In genomic region chr13:95999396-95999795, GRCm38 (mm10) we compare ENCODE assay signal across 21 mouse cellular contexts.
DNase-seq lines count a peak whose midpoint lies in the region; ATAC-seq and TF ChIP-seq lines count a peak whose summit lies in the region.
"Had no signal": no experiment of that assay in that cellular context is flagged by ENCODE, and none has a peak within 500 bp of the region (broad histone marks: within the 10 kb centered on the region; RNA-seq: fewer than 3 reads in every experiment).

No protein-coding gene starts in this region.

- no peak overlapping the region for H3K4me3 ChIP-seq in kidney, embryonic 15.5 days (replicated peaks)
- no peak overlapping the region for H3K4me3 ChIP-seq in limb, embryonic 13.5 days
- no peak overlapping the region for H3K4me3 ChIP-seq in forebrain, embryonic 11.5 days (ENCODE audit: low read depth, low read length)
- no peak overlapping the region for H3K4me3 ChIP-seq in cerebellum, adult 2 months (replicated peaks; ENCODE audit: insufficient read depth, low read depth, low read length)
- H3K4me3 ChIP-seq: embryonic facial prominence, embryonic 12.5 days; gastrocnemius, adult 2 months; liver, embryonic 13.5 days; lung, embryonic 15.5 days had no signal

- DNase-seq in embryo, embryonic 10.5 days (ENCODE audit: low spot score) = peak; percentile 64
- DNase-seq in embryo, embryonic 11 days = peak; percentile 58
- no peak for DNase-seq in urinary bladder, adult 2 months (ENCODE audit: low spot score)
- no peak for DNase-seq in gastrocnemius, postnatal 4 days (ENCODE audit: low spot score in 2 of 2)
- DNase-seq in forebrain, embryonic 11.5 days (ENCODE audit: low spot score) = no peak
- no peak for DNase-seq in cerebellum, adult 2 months
- DNase-seq: cerebellum, postnatal 10 days; gastrocnemius, adult 2 months; heart, adult 18-20 months; liver, embryonic 13.5 days; midbrain, embryonic 14.5 days; right cerebral cortex, postnatal 4 days; thymus, postnatal 25 days had no signal

- peaks cover 20% of the 10 kb centered on the region for H3K4me1 ChIP-seq in kidney, embryonic 15.5 days
- peaks cover 21% of the 10 kb centered on the region for H3K4me1 ChIP-seq in limb, embryonic 13.5 days
- H3K4me1 ChIP-seq in forebrain, embryonic 11.5 days (replicated peaks; ENCODE audit: control insufficient read depth, insufficient read depth, low read length) = 0 out of 2 replicates have a peak, but pooled peaks cover 2% of the 10 kb centered on the region
- H3K4me1 ChIP-seq in cerebellum, adult 2 months (ENCODE audit: control insufficient read depth, insufficient read depth, low read length) = no peaks in the 10 kb centered on the region
- H3K4me1 ChIP-seq: embryonic facial prominence, embryonic 12.5 days; liver, embryonic 13.5 days; lung, embryonic 15.5 days had no signal

- H3K4me2 ChIP-seq in kidney, embryonic 15.5 days = 0 out of 2 replicates have a peak overlapping the region, but pooled peaks have one; percentile 21
- peak overlapping the region; percentile 28; the same call in 1 of the 2 replicates for H3K4me2 ChIP-seq in limb, embryonic 13.5 days (replicated peaks)
- no peak overlapping the region for H3K4me2 ChIP-seq in forebrain, embryonic 11.5 days (ENCODE audit: low read depth, low read length, severe bottlenecking)
- H3K4me2 ChIP-seq: embryonic facial prominence, embryonic 12.5 days; liver, embryonic 13.5 days; lung, embryonic 15.5 days had no signal

- H3K9ac ChIP-seq in kidney, embryonic 15.5 days = no peak overlapping the region
- H3K9ac ChIP-seq in limb, embryonic 13.5 days = no peak overlapping the region
- no peak overlapping the region for H3K9ac ChIP-seq in forebrain, embryonic 11.5 days (ENCODE audit: low read length)
- H3K9ac ChIP-seq: embryonic facial prominence, embryonic 12.5 days; liver, embryonic 13.5 days; lung, embryonic 15.5 days had no signal

- no peak for TF ChIP-seq CTCF in cerebellum, adult 2 months (IDR thresholded peaks at IDR 0.05; ENCODE audit: borderline replicate concordance, insufficient read depth, low read depth, low read length)

- no peak for TF ChIP-seq POLR2A in cerebellum, adult 2 months (IDR thresholded peaks at IDR 0.05; ENCODE audit: borderline replicate concordance, insufficient read depth, low read length)

- H3K27me3 ChIP-seq in kidney, embryonic 15.5 days = no peaks in the 10 kb centered on the region
- H3K27me3 ChIP-seq in limb, embryonic 13.5 days = no peaks in the 10 kb centered on the region
- H3K27me3 ChIP-seq in forebrain, embryonic 11.5 days (ENCODE audit: control insufficient read depth, insufficient read depth, low read length) = no peaks in the 10 kb centered on the region
- H3K27me3 ChIP-seq in cerebellum, adult 2 months (ENCODE audit: control insufficient read depth, insufficient read depth, low read length) = no peaks in the 10 kb centered on the region
- H3K27me3 ChIP-seq: embryonic facial prominence, embryonic 12.5 days; liver, embryonic 13.5 days; lung, embryonic 15.5 days had no signal

- WGBS in kidney, embryonic 15.5 days = 15% methylated on average over 10 of the region's 10 CpGs
- 12% methylated on average over 10 of the region's 10 CpGs for WGBS in limb, embryonic 13.5 days
- WGBS in forebrain, embryonic 11.5 days = 87% methylated on average over 10 of the region's 10 CpGs
- 80% methylated on average over 10 of the region's 10 CpGs for WGBS in cerebellum, adult 2 months

- peak; percentile 61 for ATAC-seq in kidney, embryonic 15.5 days (replicated peaks; ENCODE audit: low FRiP score)
- ATAC-seq in limb, embryonic 13.5 days (ENCODE audit: low FRiP score, low read depth) = no peak
- ATAC-seq in forebrain, embryonic 11.5 days (replicated peaks; ENCODE audit: low FRiP score) = no peak
- ATAC-seq: CD4-positive, CD25-positive, alpha-beta regulatory T cell, adult 4 months; forebrain, embryonic 16.5 days had no signal

- no peak overlapping the region for H3K27ac ChIP-seq in kidney, embryonic 15.5 days
- no peak overlapping the region for H3K27ac ChIP-seq in limb, embryonic 13.5 days
- H3K27ac ChIP-seq in forebrain, embryonic 11.5 days (ENCODE audit: low read depth, low read length) = no peak overlapping the region
- no peak overlapping the region for H3K27ac ChIP-seq in cerebellum, adult 2 months (ENCODE audit: insufficient read depth, low read length)
- H3K27ac ChIP-seq: embryonic facial prominence, embryonic 12.5 days; gastrocnemius, adult 2 months; liver, embryonic 13.5 days; lung, embryonic 15.5 days; macrophage had no signal

- no peaks in the 10 kb centered on the region for H3K9me3 ChIP-seq in kidney, embryonic 15.5 days (replicated peaks)
- H3K9me3 ChIP-seq in limb, embryonic 13.5 days = no peaks in the 10 kb centered on the region
- H3K9me3 ChIP-seq in forebrain, embryonic 11.5 days (ENCODE audit: control insufficient read depth, low read length) = no peaks in the 10 kb centered on the region; the same call in 1 of the 2 replicates
- H3K9me3 ChIP-seq: embryonic facial prominence, embryonic 12.5 days; G1E; lung, embryonic 15.5 days had no signal

- no peaks in the 10 kb centered on the region for H3K36me3 ChIP-seq in kidney, embryonic 15.5 days
- H3K36me3 ChIP-seq in limb, embryonic 13.5 days = no peaks in the 10 kb centered on the region
- H3K36me3 ChIP-seq in forebrain, embryonic 11.5 days (ENCODE audit: control insufficient read depth, insufficient read depth, low read length) = no peaks in the 10 kb centered on the region
- H3K36me3 ChIP-seq: embryonic facial prominence, embryonic 12.5 days; G1E; liver, embryonic 13.5 days; lung, embryonic 15.5 days had no signal

Comparison
In these comparisons a context has a peak if more than half of its experiments do, and no peak if none do; other contexts are left out.
1. DNase-seq: peak in embryo, embryonic 10.5 days (single experiment) and embryo, embryonic 11 days (single experiment); none in urinary bladder, adult 2 months (single experiment), gastrocnemius, postnatal 4 days (0 of 2), forebrain, embryonic 11.5 days (single experiment) and cerebellum, adult 2 months (0 of 2).